Mouse (Mus musculus): ENCODE results near the gene Pde8b. TPM values are rescaled to one million over a fixed set of nuclear protein-coding genes. Genes with fewer than 3 reads are reported as not detected.

The Pde8b gene
- 14.9 TPM for polyA plus RNA-seq (2014; fragmentation: Illumina TruSeq; extraction: RNeasy Lipid Tissue Mini Kit (QIAGEN cat#74804); ENCODE audit: low read depth, low replicate concordance)

DNA sequence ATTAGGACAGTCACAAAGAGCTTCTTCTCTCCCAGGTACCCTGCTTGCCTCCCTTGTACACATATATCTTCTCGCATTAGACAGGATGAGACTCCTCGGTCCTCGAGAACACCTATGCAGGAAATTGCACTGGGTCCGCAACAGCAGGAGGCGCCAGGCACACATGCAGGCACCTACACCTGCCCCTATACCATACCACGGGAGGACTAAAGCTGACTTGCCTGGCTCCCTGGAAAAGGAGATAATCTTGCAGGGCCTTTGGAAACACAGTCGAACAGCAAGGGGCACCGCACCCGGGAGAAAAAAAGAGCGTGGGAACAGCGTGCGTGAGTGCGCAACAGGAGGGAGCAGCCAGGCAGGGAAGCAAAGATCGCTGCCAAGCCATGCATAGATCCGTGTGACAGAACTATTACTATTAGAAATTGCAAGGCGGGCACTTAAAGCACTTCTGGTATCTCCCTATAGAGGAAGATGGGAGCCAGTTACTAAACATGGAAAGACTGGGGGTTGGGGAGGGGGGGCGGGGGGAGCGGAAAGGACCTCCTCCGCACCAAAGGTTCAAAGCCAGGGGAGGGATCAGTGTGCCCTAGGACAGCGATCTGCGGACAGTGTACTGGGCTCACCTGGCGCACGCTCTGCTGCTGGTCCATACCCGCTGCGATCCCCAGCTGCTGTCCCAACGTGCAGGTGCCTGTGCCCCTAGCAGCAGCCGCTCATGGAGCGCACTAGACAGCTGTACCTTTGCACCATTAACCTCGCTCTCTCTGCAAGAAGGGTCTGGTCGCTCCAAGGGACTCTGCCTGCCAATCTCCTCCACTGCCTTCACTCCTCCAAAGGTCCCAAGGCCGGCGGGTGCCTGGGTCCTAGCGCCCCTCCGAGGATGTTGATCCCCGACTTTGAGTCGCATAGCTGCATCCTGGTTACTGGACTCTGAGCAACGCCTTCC, at the start of gene Pde8b:
TSS of gene Pde8b (minus strand) at position 826 of the 946 bp plus-strand sequence.

DNA sequence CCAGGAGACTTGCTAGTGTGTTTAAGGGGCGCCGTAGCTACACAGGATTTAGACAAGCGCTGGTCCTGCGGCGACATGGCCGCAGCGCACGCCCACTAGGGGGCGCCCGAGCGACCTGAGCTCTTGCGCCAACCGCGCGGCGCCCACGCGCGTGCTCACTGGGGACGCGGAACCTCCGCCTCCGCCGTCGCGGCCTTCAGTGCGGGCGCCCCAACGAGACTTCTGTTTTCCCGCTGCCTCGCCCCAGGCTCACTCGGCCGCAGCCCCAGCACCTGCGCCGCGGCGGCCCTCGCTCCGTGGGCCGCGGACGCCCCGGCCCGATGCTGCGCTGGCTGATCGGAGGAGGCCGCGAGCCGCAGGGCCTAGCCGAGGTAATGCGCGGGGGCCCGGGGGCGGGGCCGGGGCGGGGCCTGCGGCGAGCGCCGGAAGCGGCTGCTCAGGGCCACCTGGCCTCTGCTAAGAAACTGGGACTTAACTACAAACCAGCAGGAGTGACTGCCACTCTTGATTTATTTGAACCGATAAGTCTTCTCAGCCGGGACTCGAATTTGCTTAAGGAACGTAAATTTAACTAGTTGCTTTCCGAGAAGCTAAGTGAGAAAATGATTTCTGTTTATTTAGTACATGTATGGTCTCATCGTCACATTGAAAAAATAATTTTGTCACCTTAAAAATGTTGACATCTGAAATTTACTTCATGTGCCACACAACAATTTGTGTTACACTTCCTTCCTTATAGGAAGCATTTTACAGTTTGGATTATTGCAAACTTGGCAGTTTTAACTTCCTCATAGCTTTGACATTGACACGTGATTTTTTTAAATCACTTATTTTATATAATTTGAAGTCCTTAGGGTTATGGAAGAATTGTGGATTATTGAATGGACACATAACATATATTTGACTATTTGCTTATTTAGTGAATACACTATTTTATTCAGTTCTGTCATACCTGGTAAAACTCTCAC, 273.6 kb downstream of the Pde8b start, which contains the start of gene Wdr41:
TSS of gene Wdr41 (plus strand) at position 126 of the 968 bp plus-strand sequence.

Other genes with a start within 250 kb of the Pde8b start
- gene Zbed3, start 73.3 kb upstream of the Pde8b start, polyA plus RNA-seq (2014; fragmentation: Illumina TruSeq; extraction: RNeasy Lipid Tissue Mini Kit (QIAGEN cat#74804); ENCODE audit: low read depth, low replicate concordance): 41.8 TPM
- gene Aggf1, start 125.0 kb upstream of the Pde8b start, polyA plus RNA-seq (2014; fragmentation: Illumina TruSeq; extraction: RNeasy Lipid Tissue Mini Kit (QIAGEN cat#74804); ENCODE audit: low read depth, low replicate concordance): 25.1 TPM
- 0.67 TPM for gene Crhbp, start 194.6 kb upstream of the Pde8b start, polyA plus RNA-seq (2014; fragmentation: Illumina TruSeq; extraction: RNeasy Lipid Tissue Mini Kit (QIAGEN cat#74804); ENCODE audit: low read depth, low replicate concordance)
- gene S100z, start 228.4 kb upstream of the Pde8b start, polyA plus RNA-seq (2014; fragmentation: Illumina TruSeq; extraction: RNeasy Lipid Tissue Mini Kit (QIAGEN cat#74804); ENCODE audit: low read depth, low replicate concordance): 6.6 TPM